Mouse (Mus musculus): ENCODE data around the gene 2900026A02Rik.

- TF ChIP-seq CTCF (IDR thresholded peaks at IDR 0.05; ENCODE audit: low read depth, low read length) = no peak
- no peak for TF ChIP-seq POLR2AphosphoS5 (IDR thresholded peaks at IDR 0.05; ENCODE audit: insufficient replicate concordance, low read depth, low read length)
- no peak for TF ChIP-seq TAL1 (conservative IDR thresholded peaks at IDR 0.05; ENCODE audit: low read depth, low read length)
- TF ChIP-seq GATA1 (IDR thresholded peaks at IDR 0.05; ENCODE audit: borderline replicate concordance, low read length) = no peak
Measured at GRCm38 (mm10) chr5:113119861-113120465, 101.1 kb downstream of the 2900026A02Rik start.
